Mouse (Mus musculus): ENCODE measurements around the gene Spryd3. TPM values are rescaled to one million over a fixed set of nuclear protein-coding genes. Genes with fewer than 3 reads are reported as not detected.

The Spryd3 gene
- 59.6 and 61.8 TPM in 2 replicates for polyA plus RNA-seq (2014; fragmentation: Nextera tagmentation; extraction: Ambion mirVana)

DNA sequence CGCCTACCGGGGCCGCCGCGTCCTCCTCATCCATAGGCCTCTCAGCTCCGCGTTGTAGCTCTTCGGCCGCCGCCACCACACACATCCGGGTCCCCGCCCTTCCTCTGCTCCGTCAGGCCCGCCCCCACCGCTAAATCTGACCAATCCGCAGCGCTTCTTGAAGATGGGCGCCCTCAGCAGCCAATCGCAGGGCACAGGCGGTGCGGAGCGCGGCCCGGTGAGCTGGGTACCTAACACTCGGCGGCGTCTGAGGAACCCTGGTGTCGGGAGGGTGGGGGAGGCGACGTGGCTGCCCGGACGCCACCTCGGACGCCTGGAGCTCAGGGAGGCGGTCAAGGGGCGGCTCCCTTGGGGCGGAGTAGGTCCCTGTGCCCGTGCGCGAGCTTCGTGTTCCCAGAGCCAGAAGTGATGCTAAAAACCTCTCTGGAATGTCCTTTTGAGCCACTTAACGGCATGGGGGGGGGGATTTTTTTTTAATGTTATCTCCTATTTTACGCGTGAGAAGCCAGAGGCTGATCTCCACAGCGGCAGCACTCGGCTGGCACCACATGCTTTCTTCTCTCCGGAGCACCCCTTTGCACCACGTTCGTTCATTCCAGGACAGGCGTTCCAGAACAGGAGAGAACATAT lies at the start of gene Spryd3:
TSS of gene Spryd3 (minus strand) at position 106 of the 630 bp plus-strand sequence.
- H3K4me3 ChIP-seq (ENCODE audit: low read depth, low read length), result peak within 1 kb of the TSS; percentile 71
- H3K27ac ChIP-seq (ENCODE audit: low read depth, low read length), result peak within 1 kb of the TSS; percentile 81
- ATAC-seq (ENCODE audit: low read depth), result peak; percentile 99
- H3K4me2 ChIP-seq (ENCODE audit: low read depth, low read length), result peak within 1 kb of the TSS; percentile 76
- no peaks in the 10 kb centered on the region for H3K9me3 ChIP-seq (ENCODE audit: control insufficient read depth, low read length)
- H3K27me3 ChIP-seq (ENCODE audit: control insufficient read depth, insufficient read depth, low read length), result no peaks in the 10 kb centered on the region
- peaks cover 7% of the 10 kb centered on the region for H3K4me1 ChIP-seq (ENCODE audit: control insufficient read depth, insufficient read depth, low read length)
- under 1% methylated on average over 49 of the region's 50 CpGs for WGBS
- H3K9ac ChIP-seq (replicated peaks; ENCODE audit: low read depth, low read length), result peak within 1 kb of the TSS; percentile 89
- peaks cover 11% of the 10 kb centered on the region; the same call in 1 of the 2 replicates for H3K36me3 ChIP-seq (ENCODE audit: control insufficient read depth, insufficient read depth, low read length)

DNA sequence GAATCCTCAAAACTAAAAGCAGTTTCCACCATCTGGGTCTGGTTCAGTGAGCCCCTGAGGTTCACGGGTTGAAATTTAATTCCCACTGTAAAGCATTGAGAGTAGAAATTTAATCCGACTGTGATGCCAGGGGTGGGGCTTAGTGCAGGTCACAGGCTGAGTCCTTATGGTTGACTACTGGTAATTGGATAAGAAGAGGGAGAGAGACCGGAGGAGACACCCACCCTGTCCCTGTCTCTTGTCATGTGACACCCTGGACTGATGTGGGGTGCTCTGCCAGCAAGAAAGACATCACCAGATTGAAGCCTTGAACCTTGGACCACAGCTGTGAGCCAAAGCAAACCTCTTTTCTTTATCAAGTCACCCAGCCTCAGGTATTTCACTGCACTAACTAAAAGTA lies 47.0 kb upstream of the Spryd3 start:
- ATAC-seq (ENCODE audit: low read depth), result no peak
- H3K27me3 ChIP-seq (ENCODE audit: control insufficient read depth, insufficient read depth, low read length), result no peaks in the 10 kb centered on the region
- H3K9me3 ChIP-seq (ENCODE audit: control insufficient read depth, low read length), result no peaks in the 10 kb centered on the region
- no peaks in the 10 kb centered on the region for H3K36me3 ChIP-seq (ENCODE audit: control insufficient read depth, insufficient read depth, low read length)
- H3K4me3 ChIP-seq (ENCODE audit: low read depth, low read length), result no peak overlapping the region
- H3K4me2 ChIP-seq (ENCODE audit: low read depth, low read length), result no peak overlapping the region
- no peak overlapping the region for H3K9ac ChIP-seq (replicated peaks; ENCODE audit: low read depth, low read length)
- no peaks in the 10 kb centered on the region for H3K4me1 ChIP-seq (ENCODE audit: control insufficient read depth, insufficient read depth, low read length)
- WGBS, result 81% methylated on average over 3 of the region's 3 CpGs
- H3K27ac ChIP-seq (ENCODE audit: low read depth, low read length), result no peak overlapping the region

DNA sequence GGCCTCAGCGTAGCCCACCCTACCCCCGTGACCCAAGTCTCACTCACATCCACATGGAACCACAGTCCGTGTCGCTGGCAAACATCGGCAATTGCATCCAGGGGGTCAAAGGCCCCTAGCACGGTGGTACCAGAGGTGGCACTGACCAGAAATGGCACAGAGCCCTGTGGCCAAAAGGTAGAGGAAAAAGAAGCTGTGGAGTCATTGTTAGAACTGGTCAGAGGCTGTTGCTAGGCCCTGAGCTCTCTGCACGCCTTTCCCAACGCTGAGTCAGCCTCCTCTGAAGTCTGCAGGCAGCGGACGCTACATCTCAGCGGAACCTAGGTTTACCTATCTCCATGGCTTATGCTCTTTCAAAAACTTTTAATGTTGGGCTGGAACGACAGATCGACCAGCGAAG lies 43.9 kb upstream of the Spryd3 start:
- Histone ChIP-seq H3K36me3 (ENCODE audit: control insufficient read depth, insufficient read depth, low read length) (no peaks in the 10 kb centered on the region), H3K4me3 (ENCODE audit: low read depth, low read length) (no peak overlapping the region), H3K27me3 (ENCODE audit: control insufficient read depth, insufficient read depth, low read length) (no peaks in the 10 kb centered on the region), H3K27ac (ENCODE audit: low read depth, low read length) (no peak overlapping the region), H3K9ac (replicated peaks; ENCODE audit: low read depth, low read length) (no peak overlapping the region), H3K4me1 (ENCODE audit: control insufficient read depth, insufficient read depth, low read length) (no peaks in the 10 kb centered on the region), H3K9me3 (ENCODE audit: control insufficient read depth, low read length) (no peaks in the 10 kb centered on the region), H3K4me2 (ENCODE audit: low read depth, low read length) (no peak overlapping the region)
- 93% methylated on average over 14 of the region's 14 CpGs for WGBS
- ATAC-seq (ENCODE audit: low read depth), result no peak

DNA sequence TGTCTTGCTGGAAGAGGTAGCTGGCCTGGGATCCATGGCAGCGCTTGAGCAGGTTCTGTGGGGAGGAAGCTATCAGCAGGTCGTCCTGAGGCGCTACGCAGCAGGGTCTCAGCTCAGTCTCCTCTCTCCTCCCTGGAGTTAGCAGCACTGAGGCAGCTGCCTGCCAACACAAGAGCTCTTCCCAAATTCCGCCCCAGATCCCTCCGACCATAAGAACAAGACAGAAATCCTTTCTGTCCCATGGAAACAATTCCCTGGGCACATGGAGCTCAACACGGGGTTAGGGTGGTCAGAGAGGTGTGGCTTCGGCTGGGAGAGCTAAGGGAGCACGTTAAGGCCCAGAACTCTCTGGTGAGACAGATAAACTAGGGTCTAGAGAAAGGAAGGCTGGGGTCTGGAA lies 43.1 kb upstream of the Spryd3 start:
- H3K27me3 ChIP-seq (ENCODE audit: control insufficient read depth, insufficient read depth, low read length), result no peaks in the 10 kb centered on the region
- no peaks in the 10 kb centered on the region for H3K36me3 ChIP-seq (ENCODE audit: control insufficient read depth, insufficient read depth, low read length)
- no peak overlapping the region for H3K4me3 ChIP-seq (ENCODE audit: low read depth, low read length)
- H3K4me1 ChIP-seq (ENCODE audit: control insufficient read depth, insufficient read depth, low read length), result no peaks in the 10 kb centered on the region
- no peaks in the 10 kb centered on the region for H3K9me3 ChIP-seq (ENCODE audit: control insufficient read depth, low read length)
- no peak overlapping the region for H3K9ac ChIP-seq (replicated peaks; ENCODE audit: low read depth, low read length)
- no peak overlapping the region for H3K27ac ChIP-seq (ENCODE audit: low read depth, low read length)
- H3K4me2 ChIP-seq (ENCODE audit: low read depth, low read length), result no peak overlapping the region
- ATAC-seq (ENCODE audit: low read depth), result no peak
- 83% methylated on average over 9 of the region's 9 CpGs for WGBS

DNA sequence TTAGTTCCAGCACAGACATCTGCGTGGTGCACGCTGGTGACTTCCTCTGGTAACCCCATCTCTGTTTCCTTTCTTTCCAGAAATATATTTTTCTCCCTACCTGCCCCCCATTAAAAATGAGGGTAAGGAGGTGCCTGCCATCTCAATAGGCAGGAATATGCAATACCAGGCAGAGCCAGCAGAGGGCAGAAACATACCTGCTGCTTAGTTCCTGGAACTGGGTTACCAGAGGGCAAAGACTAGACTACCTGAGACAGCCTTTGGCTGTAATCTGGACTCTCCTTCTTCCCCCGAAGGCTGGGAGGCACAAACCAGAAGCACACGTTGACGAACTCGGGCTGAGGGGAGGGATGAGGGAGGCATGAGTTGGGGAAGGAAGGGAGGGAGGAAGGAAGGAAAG lies 42.2 kb upstream of the Spryd3 start:
- WGBS, result 18% methylated on average over 6 of the region's 6 CpGs

DNA sequence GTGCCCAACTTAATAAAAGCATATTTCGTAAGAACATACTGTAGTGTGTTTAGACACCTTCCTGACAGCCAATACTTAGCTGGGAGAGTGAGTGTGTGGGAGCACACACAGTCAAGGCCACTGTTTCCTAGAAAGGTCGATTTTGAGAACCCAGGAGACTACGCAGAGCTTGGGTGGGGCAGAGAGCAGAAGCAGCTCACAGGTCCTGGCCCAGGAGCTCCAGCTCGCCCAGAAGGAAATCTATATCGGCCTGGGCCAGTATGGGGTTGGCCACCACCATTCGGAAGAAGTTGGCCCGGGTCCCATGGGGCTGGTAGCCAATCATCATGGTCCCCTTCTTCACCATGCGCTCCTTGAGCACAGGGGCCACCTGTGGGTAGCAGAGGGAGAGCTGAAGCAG lies 41.4 kb upstream of the Spryd3 start:
- no peak overlapping the region for H3K27ac ChIP-seq (ENCODE audit: low read depth, low read length)
- H3K9me3 ChIP-seq (ENCODE audit: control insufficient read depth, low read length), result no peaks in the 10 kb centered on the region
- ATAC-seq (ENCODE audit: low read depth), result no peak
- H3K4me2 ChIP-seq (ENCODE audit: low read depth, low read length), result no peak overlapping the region
- no peak overlapping the region for H3K4me3 ChIP-seq (ENCODE audit: low read depth, low read length)
- 88% methylated on average over 8 of the region's 8 CpGs for WGBS
- no peak overlapping the region for H3K9ac ChIP-seq (replicated peaks; ENCODE audit: low read depth, low read length)
- H3K27me3 ChIP-seq (ENCODE audit: control insufficient read depth, insufficient read depth, low read length), result no peaks in the 10 kb centered on the region
- no peaks in the 10 kb centered on the region for H3K36me3 ChIP-seq (ENCODE audit: control insufficient read depth, insufficient read depth, low read length)
- no peaks in the 10 kb centered on the region for H3K4me1 ChIP-seq (ENCODE audit: control insufficient read depth, insufficient read depth, low read length)

More for the DNA sequence above, 42.2 kb upstream of the Spryd3 start:
- no peaks in the 10 kb centered on the region for H3K36me3 ChIP-seq (ENCODE audit: control insufficient read depth, insufficient read depth, low read length)
- H3K9ac ChIP-seq (replicated peaks; ENCODE audit: low read depth, low read length), result no peak overlapping the region
- H3K9me3 ChIP-seq (ENCODE audit: control insufficient read depth, low read length), result no peaks in the 10 kb centered on the region
- no peaks in the 10 kb centered on the region for H3K27me3 ChIP-seq (ENCODE audit: control insufficient read depth, insufficient read depth, low read length)
- no peak overlapping the region for H3K4me2 ChIP-seq (ENCODE audit: low read depth, low read length)
- no peaks in the 10 kb centered on the region for H3K4me1 ChIP-seq (ENCODE audit: control insufficient read depth, insufficient read depth, low read length)
- H3K27ac ChIP-seq (ENCODE audit: low read depth, low read length), result no peak overlapping the region
- no peak overlapping the region for H3K4me3 ChIP-seq (ENCODE audit: low read depth, low read length)
- no peak for ATAC-seq (ENCODE audit: low read depth)

DNA sequence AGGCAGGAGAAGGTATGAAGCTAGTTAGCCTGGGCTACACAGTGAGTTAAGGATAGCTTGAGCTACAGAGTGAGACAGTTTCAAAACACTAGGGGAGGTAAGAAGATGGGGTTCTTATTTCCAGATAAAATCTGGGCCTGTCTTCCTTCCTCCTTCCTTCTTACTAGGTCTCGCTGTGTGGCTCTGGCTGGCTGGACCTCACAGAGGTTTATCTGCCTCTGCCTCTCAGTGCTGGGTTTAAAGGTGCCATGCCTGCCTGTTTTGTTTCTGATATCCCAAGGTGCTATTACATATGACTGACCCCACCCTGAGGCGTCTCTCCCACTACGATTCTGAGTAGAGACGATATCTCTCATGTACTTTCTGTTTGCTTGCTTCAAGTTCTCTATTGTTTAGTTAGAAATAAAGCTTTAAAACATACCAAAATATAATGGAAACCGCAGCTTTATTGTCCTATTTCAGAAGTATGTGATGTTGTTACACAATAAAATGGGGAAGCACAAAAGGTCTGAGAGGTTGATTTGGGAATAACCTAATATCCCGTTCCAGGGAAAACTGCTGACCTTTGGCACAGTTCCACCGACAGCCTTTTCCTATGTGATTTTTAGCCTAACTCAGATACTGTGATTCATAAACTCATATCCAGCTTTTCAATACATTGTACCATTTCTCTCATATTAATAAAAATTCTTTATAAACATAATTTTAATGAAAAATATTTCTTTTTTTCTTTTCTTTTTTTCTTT lies 40.7 kb upstream of the Spryd3 start:
- H3K4me1 ChIP-seq (ENCODE audit: control insufficient read depth, insufficient read depth, low read length), result no peaks in the 10 kb centered on the region
- H3K9me3 ChIP-seq (ENCODE audit: control insufficient read depth, low read length), result no peaks in the 10 kb centered on the region
- 92% methylated on average over 7 of the region's 7 CpGs for WGBS
- no peaks in the 10 kb centered on the region for H3K27me3 ChIP-seq (ENCODE audit: control insufficient read depth, insufficient read depth, low read length)
- ATAC-seq (ENCODE audit: low read depth), result no peak
- no peak overlapping the region for H3K4me3 ChIP-seq (ENCODE audit: low read depth, low read length)
- H3K36me3 ChIP-seq (ENCODE audit: control insufficient read depth, insufficient read depth, low read length), result no peaks in the 10 kb centered on the region
- no peak overlapping the region for H3K27ac ChIP-seq (ENCODE audit: low read depth, low read length)
- H3K4me2 ChIP-seq (ENCODE audit: low read depth, low read length), result no peak overlapping the region
- no peak overlapping the region for H3K9ac ChIP-seq (replicated peaks; ENCODE audit: low read depth, low read length)

DNA sequence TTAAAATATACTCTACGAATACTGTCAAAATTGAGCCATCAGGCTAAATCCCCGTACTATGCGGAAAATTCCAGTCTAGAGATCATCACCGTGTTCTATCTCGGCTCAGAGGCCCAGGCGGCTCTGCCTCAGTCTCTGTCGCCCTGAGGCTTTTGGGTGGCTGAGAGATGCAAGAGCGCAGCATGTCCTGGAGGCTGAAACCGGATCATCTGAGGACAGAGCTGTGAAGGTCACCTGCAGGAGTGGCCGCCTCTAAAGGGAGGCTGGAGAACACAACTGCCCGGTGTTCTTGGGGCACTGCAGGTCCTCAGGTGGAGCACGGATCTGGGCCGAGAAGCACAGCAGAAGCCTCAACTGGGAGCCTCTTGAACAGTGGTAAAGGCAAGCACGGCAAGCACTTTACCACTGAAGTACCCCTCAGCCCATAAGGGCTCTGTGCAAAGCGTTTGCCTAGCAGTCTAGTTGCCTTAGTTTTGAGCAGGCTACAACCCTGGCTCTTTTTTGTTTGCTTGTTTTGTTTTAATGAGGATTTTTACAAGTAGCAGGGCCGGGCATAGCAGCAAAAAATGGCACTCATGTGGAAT lies 39.8 kb upstream of the Spryd3 start:
- no peak overlapping the region for H3K9ac ChIP-seq (replicated peaks; ENCODE audit: low read depth, low read length)
- WGBS, result 87% methylated on average over 16 of the region's 16 CpGs
- no peaks in the 10 kb centered on the region for H3K9me3 ChIP-seq (ENCODE audit: control insufficient read depth, low read length)
- no peaks in the 10 kb centered on the region for H3K27me3 ChIP-seq (ENCODE audit: control insufficient read depth, insufficient read depth, low read length)
- no peak overlapping the region for H3K4me2 ChIP-seq (ENCODE audit: low read depth, low read length)
- no peak overlapping the region for H3K27ac ChIP-seq (ENCODE audit: low read depth, low read length)
- no peaks in the 10 kb centered on the region for H3K4me1 ChIP-seq (ENCODE audit: control insufficient read depth, insufficient read depth, low read length)
- no peaks in the 10 kb centered on the region for H3K36me3 ChIP-seq (ENCODE audit: control insufficient read depth, insufficient read depth, low read length)
- ATAC-seq (ENCODE audit: low read depth), result no peak
- no peak overlapping the region for H3K4me3 ChIP-seq (ENCODE audit: low read depth, low read length)

DNA sequence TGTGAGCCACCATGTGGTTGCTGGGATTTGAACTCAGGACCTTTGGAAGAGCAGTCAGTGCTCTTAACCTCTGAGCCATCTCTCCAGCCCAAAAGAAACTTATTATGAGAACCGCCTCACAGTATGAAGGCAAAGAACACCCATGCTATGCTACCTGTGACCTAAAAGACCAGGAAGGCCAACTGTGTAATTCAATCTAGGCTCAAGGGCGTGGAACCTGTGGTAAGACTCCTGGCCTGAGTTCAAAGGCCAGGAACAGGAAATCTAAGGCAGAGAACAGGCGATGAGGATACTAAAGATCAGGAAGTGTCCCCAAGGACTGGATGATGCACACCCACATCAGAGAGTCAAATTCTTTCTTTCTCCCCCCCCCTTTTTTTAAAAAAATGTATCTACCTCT lies 37.5 kb upstream of the Spryd3 start:
- no peaks in the 10 kb centered on the region for H3K9me3 ChIP-seq (ENCODE audit: control insufficient read depth, low read length)
- no peak overlapping the region for H3K4me2 ChIP-seq (ENCODE audit: low read depth, low read length)
- no peak overlapping the region for H3K9ac ChIP-seq (replicated peaks; ENCODE audit: low read depth, low read length)
- no peaks in the 10 kb centered on the region for H3K36me3 ChIP-seq (ENCODE audit: control insufficient read depth, insufficient read depth, low read length)
- no peak overlapping the region for H3K4me3 ChIP-seq (ENCODE audit: low read depth, low read length)
- H3K4me1 ChIP-seq (ENCODE audit: control insufficient read depth, insufficient read depth, low read length), result no peaks in the 10 kb centered on the region
- no peak for ATAC-seq (ENCODE audit: low read depth)
- 96% methylated on average over 3 of the region's 3 CpGs for WGBS
- no peak overlapping the region for H3K27ac ChIP-seq (ENCODE audit: low read depth, low read length)
- H3K27me3 ChIP-seq (ENCODE audit: control insufficient read depth, insufficient read depth, low read length), result no peaks in the 10 kb centered on the region

Measured in neural tube, embryonic 14.5 days (tissue).